Mouse (Mus musculus): ENCODE results near the gene Wdr83os.

DNA sequence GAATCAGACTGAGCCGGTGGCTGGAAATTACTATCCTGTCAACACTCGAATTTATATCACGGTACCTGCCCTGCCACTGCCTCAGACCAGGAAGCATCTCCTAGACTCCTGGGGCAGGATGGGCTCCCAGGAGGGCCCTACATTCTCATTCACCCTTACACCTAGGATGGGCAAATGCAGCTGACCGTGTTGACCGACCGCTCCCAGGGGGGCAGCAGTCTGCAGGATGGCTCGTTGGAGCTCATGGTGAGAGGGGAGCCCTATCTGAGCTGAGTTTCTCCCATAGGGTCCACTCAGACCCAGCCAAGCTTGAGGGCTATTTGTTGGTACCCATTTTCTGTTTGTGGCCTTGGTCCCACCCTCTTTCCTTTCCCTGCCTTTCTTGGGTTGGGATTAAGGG, 15.0 kb downstream of the Wdr83os start:
- no peak for TF ChIP-seq CTCF (IDR thresholded peaks at IDR 0.05; ENCODE audit: low read depth)
- TF ChIP-seq EP300 (optimal IDR thresholded peaks at IDR 0.05) = no peak
